Mouse (Mus musculus): ENCODE results near the gene Utp11. TPM values are rescaled to one million over a fixed set of nuclear protein-coding genes. Genes with fewer than 3 reads are reported as not detected.
A peak's percentile ranks its signal among the peaks of the same experiment; 100 is the strongest.
"Not testable (repeated sequence)": the region's sequence is repeated elsewhere in the genome, so short reads cannot be mapped to it uniquely, and the experiment has no call there.

The Utp11 gene
- 10 to 100 TPM; 14.1 to 14.3 TPM for total RNA-seq (2021)
- long read RNA-seq, experiment 1, transcript Utp11-201 (8 exons, 1,603 nt) = major isoform, 27 of 28 reads
- long read RNA-seq, experiment 1, partial matches to known transcripts = 0 of 28 reads
- long read RNA-seq, experiment 1, other reads (novel, unspliced or antisense) = 1 of 28 reads
- long read RNA-seq, experiment 2, transcript Utp11-201 (8 exons, 1,603 nt) = major isoform, 14 of 21 reads
- long read RNA-seq, experiment 2, partial matches to known transcripts = 2 of 21 reads
- long read RNA-seq, experiment 2, other reads (novel, unspliced or antisense) = 5 of 21 reads

DNA sequence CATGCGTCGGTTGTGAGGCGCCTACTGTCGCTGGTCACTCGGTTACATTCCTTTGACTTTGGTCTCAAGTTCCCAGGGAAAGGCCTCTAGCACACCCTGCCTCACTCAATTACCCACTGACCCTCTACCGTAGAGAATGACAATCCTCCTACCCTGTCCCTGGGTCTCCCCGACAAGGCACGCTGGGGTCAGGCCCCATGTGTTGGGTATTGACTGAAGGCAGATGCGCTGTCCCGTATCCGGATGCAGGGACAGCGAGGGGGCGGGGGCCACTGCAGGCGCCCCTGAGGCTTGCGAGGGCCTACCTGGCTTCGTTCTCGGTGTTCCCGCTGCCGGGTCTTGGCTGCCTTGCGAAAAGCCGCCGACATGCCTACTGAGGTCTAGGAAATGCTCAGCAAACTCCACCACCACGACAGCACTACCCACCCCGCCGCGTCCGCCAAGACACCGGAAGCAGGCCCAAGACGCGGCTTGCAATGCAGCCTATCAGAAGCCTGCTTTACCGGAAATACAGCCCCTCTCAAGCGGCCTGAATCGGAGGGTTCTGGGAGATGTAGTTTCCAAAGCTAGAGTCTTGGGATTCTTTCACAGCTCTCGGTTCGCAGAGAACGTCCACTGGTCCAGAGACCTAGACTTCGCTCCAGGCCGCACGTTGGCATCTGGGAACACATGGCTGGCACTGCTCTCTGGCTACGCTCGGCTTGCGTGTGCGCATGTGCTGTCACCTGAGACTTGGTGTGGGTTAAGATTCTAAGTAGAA is at the start of gene Utp11:
Utp11 (minus strand) TSS at position 466 of the 760 bp plus-strand sequence.
- intact Hi-C loops (cut with DNase I) = no loop called here
- peak; percentile 86 to 91 for DNase-seq (ENCODE audit: low spot score in 2 of 2)

DNA sequence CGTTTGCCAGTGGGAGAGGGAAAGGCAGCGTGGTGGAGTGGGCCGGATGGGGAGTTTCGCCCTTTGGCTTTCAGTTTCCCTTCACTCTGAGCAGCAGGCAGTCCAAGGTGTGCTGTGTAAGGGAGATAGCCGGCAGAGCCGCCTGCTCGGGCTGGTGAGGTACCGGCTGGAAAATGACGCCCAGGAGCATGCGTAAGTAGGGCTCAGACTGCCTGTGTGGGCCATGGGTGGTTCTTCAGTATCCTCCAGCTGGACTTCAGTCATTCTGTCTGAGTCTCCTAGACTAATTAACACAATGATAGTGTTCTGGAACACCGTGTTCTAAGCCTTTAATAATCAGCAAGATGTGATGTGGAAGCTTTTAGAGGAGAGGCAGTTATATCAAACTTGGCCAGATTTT is 49.4 kb upstream of the Utp11 start:
- DNase-seq (ENCODE audit: low spot score in 2 of 2) = peak in 1 of 2 experiments; percentile 33
- intact Hi-C loops (cut with DNase I) = no loop called here

DNA sequence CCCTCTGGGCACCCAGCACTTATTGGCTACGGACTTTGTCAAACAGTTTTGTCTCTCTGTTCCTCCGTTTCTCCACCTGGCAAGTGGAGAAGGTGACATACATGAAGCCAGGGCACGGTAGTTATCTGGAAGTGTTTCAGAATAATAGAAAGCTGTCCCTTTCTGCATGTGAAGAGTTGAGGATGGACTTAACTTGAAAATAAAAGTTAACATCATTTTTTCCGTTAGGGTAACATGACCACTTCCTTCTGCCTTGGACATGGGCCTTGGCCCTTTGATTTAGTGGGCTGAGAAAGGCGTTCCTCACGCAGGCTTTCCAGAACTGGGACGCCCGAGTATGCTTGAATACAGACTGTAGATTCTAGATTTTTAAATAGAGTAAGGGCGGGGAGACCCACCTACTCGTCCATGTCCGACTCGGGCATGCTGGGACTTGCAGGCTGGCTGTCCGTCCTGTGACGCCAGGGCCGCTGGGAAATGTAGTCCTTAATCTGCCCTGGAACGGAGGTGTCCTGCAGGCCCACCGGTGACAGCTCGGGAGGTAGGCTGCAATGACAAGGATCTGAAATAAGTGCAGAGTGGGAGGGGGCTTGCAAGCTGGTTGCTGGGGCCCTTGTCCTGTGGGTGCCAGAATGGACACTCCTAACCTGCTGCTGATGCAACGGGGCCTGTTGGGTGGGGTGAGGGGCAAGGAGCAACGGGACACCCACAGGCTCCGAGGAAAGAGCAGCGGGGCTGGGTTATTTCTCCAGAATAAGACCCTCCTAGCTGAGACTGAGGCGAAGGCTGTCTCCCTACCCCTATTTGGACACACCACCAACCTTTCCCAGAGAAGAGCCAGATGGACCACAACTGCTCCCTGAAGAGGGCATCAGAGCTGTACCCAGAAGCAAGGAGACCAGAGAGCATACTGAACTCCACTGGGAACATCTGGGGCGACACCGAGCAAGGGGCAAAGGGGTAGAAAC is 48.3 kb upstream of the Utp11 start, which contains the start of gene Inpp5b:
Inpp5b (plus strand) TSS at position 475 of the 968 bp plus-strand sequence.
- DNase-seq (ENCODE audit: low spot score in 2 of 2) = peak; percentile 85

DNA sequence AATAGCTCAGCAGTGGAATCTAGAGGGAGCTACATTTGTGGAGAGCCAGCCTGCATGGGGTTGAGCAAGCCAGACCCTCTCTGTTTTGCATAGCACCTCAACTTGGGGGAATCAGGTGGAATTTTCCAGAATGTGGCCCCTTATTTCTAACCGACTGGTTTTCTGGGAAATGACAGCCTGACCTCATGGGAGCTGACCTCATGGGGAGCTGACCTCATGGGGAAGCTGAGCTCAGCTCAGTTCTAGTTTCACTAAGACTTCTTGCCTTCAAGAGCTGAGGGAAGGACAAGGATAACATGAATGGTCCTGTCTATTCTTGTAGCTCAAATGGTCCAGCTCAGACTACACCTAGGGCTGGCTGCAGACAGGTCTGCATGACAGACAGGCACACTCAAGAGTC is 45.4 kb upstream of the Utp11 start:
- DNase-seq (ENCODE audit: low spot score in 2 of 2) = no peak
- intact Hi-C loops (cut with DNase I) = no loop called here

More for the DNA sequence above, 48.3 kb upstream of the Utp11 start, which contains the start of gene Inpp5b:
- intact Hi-C loops (cut with DNase I) = no loop called here

DNA sequence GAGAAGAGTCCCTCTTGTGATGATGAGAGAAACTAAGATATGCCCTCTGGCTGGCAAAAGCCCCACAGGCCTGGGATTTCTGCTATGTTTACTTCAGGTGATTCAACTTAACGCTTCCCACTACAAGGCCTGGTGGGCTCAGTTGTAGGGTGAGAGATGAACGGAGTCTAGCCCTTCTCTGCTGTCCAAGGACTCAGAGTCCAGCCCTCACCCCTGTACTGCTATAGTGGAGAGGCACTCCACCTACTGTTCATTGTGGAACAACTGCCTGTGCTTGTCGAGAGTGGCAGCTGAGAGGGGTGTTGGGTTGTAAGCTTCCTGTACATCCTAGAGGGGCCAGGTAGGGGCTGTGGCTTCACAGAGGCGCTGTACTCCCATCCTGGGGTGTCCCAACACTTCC is 44.6 kb upstream of the Utp11 start:
- intact Hi-C loops (cut with DNase I) = no loop called here
- DNase-seq (ENCODE audit: low spot score in 2 of 2) = no peak

DNA sequence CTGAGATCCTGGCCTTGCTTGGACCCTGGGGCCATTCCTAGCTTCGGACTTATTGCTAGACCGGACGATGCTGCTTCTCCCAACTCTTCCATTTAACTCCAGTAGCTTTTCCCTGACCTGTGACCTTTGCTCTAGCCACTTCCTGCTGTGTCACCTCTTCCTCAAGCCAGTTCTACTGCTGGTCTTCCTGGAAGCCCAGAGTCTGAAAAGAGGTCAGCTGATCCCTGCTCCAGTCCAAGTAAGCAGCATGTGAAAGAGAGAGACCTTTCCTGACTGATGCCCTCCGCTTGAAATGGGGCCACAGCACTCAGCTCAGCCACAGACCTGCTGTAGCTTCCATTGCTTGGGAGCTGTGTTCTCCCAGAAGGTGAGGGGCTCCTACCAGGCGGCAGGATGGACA is 44.1 kb upstream of the Utp11 start:
- intact Hi-C loops (cut with DNase I) = no loop called here
- DNase-seq (ENCODE audit: low spot score in 2 of 2) = no peak

DNA sequence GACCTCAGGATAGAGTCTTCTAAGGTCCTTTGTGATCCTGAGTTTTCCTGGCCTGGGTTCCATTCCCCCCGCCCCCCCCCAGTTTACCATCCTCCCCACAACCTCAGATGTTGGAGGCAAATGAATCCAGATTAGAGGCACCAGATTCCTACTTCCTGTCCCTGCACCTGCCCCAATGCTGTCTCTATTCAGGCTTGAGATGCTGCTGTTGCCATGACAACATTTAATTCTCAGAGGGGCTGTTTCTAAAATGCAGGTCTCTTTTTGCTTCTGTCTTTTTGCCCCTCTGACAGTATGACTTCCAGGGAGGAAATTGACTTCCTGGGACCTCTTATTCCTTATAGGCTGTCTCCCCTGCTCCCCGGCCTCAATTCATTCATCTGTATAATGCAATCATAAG is 43.6 kb upstream of the Utp11 start:
- DNase-seq (ENCODE audit: low spot score in 2 of 2) = no peak
- intact Hi-C loops (cut with DNase I) = no loop called here

DNA sequence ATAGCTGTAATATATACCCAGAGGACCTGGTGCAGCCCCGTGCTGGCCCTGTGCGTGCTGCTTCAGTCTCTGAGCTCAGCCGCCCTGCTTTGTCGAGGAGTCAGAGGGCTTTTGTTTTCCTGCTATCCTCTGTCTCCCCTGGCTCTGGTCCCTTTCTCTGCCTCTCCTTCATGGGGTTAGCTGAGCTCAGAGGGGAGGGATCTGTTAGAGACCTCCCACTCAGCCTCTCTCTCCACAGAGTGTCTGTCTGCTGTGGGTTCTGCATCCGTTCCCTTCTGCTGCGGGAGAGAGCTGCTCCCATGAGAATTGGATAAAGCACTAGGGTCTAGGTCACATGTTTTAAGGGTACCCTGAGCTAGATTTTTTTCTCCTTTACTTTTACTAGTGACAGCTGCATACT is 32.7 kb upstream of the Utp11 start:
- DNase-seq (ENCODE audit: low spot score in 2 of 2) = no peak
- intact Hi-C loops (cut with DNase I) = no loop called here

DNA sequence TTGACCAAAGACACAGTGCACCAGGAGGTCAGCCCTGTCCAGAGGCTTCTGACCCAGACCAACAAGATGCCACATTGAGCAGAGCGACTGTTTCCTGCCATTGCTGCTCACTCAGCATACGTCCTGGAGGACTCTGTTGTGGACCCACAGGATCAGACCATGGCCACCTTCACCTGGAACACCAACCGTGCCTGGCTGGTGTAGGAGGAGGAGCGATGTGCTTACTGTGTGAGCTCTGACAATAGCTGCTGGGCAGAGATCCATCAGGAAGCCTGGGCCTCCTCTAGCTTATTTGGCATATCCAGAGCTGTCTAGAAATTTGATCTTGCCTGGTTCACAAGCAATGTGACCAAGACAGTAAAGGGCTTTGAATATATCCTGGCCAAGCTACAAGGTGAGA is 25.7 kb upstream of the Utp11 start:
- intact Hi-C loops (cut with DNase I) = no loop called here

DNA sequence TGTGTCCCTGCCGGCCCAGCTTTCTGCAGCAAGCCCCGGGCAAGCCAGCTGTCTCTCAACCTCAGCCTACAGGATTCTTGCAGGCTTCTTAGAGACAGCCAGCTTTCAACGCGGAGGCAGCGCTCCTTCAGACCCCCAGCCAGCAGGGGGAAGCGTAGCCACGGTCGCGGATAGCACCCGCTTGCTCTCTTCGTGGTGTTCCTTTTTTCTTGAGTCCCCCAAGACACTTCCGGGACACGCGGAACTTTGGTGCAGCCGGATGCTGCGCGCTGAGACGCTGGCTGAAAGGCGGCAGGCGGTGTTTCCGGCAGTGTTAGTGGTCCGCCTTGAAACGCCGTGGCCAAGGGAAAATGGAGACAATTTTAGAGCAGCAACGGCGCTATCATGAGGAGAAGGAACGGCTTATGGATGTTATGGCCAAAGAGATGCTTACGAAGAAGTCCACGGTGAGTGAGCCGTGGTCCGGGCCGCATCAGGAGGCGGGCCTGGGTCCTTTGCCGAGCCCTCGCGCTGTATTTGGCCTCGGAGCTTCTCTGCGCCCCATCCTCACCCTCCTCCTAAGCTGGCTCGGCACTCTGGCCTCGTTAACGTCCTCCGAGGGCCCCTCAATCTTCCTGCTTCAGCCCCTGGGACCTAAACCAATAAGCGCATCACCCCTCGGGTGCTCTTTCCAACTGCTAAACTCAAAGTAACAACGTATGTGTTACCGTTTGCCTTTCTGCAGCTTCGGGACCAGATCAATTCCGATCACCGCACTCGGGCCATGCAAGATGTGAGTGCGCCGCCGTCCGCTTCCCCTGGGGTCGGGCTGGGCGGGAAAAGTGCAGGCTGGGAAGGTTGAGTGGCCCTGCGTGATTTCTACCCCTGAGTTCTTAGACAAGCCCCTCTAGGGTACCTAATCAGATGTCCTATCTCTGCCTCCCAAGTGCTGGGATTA is 21.4 kb upstream of the Utp11 start, which contains the start of gene Sf3a3:
Sf3a3 (plus strand) TSS at position 232 of the 937 bp plus-strand sequence.
- intact Hi-C loops (cut with DNase I) = no loop called here
- DNase-seq (ENCODE audit: low spot score in 2 of 2) = peak; percentile 96

More for the DNA sequence above, 25.7 kb upstream of the Utp11 start:
- DNase-seq (ENCODE audit: low spot score in 2 of 2) = no peak

DNA sequence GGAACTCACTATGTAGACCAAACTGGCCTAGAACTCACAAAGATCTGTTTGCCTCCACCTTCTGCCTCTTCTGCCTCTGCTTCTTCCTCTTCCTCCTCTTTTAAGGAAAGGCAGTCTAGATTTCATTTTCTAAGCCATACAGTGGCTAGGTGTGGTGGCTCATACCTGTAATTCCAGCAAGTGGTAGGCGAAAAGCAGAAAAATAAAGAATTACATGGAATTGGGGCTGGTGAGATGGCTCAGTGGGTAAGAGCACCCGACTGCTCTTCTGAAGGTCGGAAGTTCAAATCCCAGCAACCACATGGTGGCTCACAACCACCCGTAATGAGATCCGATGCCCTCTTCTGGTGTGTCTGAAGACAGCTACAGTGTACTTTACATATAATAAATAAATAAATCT is 20.4 kb upstream of the Utp11 start:
- DNase-seq (ENCODE audit: low spot score in 2 of 2); intact Hi-C loops (cut with DNase I): not testable (repeated sequence)

DNA sequence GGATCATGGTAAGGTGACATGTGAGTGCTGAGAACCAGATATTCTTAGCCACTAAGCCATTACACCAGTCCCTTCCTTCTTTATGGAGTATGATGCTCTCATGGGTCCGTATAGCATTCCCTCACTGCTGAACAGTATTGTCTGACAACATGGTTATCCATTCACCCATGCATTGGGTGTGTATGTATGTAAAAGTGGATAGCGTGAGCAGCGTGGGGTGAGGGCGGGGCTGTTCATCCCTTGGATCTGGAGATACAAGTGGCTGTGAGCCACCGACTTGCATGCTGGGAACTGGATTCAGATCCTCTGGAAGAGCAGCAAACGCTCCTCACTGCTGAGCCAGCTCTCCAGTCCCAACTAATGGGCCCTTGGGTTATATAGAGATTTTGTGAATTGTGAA is 19.2 kb upstream of the Utp11 start:
- intact Hi-C loops (cut with DNase I) = no loop called here
- DNase-seq (ENCODE audit: low spot score in 2 of 2) = no peak

DNA sequence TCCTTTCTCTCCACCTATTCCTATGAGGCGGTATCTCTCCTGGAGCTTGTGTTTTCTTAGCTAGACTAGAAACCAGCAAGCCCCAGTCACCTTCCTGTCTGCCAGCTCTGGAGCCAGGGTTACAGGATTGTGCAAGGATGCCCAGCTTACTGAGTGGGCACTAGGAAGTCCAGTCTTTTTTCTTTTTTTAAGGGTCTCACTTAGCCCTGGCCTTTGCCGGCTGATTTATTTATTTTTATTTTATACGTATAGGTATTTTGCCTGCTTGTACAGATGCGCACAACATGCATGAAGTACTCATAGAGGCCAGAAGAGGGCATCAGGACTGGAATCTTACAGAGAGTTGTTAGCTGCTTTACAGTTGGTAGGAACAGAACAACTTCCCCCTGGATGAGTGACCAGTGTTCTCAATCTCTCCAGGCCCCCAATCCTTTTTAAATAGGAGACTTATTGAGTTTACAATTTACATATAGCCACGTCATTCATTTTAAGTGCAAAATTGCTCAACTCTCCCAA is 17.4 kb upstream of the Utp11 start:
- intact Hi-C loops (cut with DNase I) = no loop called here
- DNase-seq (ENCODE audit: low spot score in 2 of 2) = peak; percentile 66 to 68

DNA sequence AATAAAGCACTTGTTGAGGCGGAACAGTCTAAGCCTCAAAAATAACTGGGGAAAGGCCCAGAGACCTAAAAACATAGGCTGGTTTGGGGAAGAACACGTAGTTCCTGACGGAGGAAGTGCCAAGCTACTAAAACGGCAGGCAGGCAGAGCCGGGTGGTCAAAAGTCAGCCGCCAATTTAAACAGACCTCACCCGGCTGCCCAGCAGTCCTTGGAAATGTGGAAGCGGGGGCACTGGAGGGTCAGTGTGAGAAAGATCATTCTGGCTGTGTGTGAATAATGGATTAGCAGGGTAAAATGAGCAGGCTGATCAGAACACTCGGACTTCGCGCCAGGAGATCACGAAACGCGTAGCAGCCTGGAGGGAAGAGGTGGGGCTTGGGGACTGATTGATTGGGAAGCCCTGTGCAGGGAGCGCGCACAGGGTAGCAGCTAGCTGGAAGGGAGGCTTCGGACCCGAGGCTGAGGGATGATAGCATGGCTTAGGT is 16.6 kb upstream of the Utp11 start:
- intact Hi-C loops (cut with DNase I) = no loop called here
- DNase-seq (ENCODE audit: low spot score in 2 of 2) = peak in 1 of 2 experiments; percentile 26

DNA sequence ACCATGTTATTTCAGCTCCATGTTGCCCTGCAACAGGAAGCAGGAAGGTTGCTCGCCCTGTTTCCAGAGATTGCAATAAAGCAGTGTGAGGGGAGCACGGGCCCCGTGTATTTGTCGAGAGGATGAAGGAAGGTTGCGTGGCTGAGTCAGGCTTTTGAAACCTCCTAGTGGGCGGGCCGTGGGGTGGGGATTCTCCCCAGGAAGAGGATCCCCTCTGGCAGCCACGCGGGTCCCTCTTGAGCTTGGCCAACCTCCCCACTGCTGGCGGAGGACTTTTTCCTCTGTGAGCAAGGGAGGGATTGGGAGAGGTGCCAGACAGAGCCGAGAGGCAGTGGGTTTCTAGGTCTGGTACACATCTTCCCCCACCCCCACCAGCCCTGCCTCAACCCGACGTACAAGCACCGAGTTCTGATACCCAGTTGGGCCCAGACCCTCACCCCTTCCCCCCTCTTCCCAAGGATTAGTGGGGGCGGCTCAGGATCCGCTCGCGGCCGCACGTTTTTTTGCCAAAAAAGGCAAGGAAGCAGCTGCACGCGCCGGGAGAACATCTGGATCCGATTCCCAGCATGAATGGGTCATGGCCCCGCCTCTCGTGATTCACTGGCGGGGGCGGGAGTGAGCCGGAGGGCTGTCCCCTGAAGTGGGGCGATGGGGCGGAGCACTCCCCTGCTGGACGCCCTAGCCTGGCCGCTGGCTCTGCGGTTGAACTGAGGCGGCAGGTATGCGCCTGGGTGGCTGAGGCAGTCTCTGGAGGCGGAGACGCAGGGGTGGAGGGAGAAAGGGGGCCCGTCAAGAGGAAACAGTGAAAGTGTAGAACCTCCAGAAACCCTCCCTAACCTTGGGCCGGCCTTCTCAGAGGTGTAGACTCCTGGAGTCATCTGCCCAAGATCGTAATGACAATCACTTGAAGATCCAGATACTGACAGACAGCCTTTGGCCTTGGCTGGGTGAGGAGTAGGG is 15.4 kb upstream of the Utp11 start:
- intact Hi-C loops (cut with DNase I) = no loop called here
- peak; percentile 64 to 69 for DNase-seq (ENCODE audit: low spot score in 2 of 2)

DNA sequence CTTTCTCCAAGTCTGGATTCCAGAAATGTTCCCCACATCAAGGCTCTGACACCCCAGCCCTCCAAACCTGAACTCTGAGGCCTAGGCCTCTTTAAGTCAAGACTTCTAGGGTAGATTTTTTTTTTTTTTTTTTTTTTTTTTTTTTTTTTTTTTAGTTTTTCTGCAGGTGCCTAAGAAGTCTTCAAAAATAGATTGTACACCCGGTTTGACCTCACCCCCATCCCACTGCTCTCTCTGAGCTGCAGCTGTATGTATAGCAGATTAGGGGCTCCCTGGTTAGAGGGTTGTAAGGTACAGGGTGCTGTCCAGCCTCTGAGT is 14.8 kb upstream of the Utp11 start:
- DNase-seq (ENCODE audit: low spot score in 2 of 2); intact Hi-C loops (cut with DNase I): not testable (repeated sequence)

Measured in left cerebral cortex, postnatal 14 days (tissue).